Mouse (Mus musculus): ENCODE measurements at regions not wholly inside any gene's neighbourhood (a gene's known extent, or its start where the extent isn't known, plus 50 kb on each side); places are given as distances from the start of the nearest gene placed in this dataset.

DNA sequence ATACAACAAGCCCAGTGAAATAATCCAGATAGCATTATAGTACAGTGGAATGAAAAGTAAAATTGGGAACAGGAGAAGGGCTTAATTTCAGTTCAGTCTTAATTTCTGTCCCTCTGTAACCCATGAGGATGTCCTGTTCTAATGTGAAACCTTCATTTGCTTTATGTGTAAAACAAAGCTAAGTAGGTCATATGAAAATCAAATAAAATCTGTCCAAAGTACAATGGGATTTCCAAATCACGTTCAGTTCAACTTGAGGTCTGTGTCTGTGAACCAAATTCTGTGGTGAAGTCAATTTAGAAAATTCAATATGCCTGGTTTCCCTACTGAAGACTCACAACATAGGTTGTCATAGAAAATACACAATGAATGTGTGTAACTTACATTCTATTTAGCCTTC lies 74.4 kb upstream of the Dab2 start:
- WGBS, result 83% methylated on average over 1 of the region's 1 CpGs

GRCm38 (mm10) chr15:6230618-6231017 lies 69.0 kb upstream of the Dab2 start:
- no peak overlapping the region for H3K9ac ChIP-seq (ENCODE audit: low read length)
- no peak overlapping the region for H3K27ac ChIP-seq (ENCODE audit: low read depth, low read length)
- no peaks in the 10 kb centered on the region for H3K27me3 ChIP-seq (replicated peaks; ENCODE audit: control insufficient read depth, insufficient read depth, low read length)
- no peak for DNase-seq (ENCODE audit: low spot score)
- H3K4me2 ChIP-seq (ENCODE audit: low read length), result no peak overlapping the region
- H3K9me3 ChIP-seq (replicated peaks; ENCODE audit: control insufficient read depth, low read length), result no peaks in the 10 kb centered on the region
- no peak for ATAC-seq
- 92% methylated on average over 7 of the region's 7 CpGs for WGBS
- no peaks in the 10 kb centered on the region for H3K4me1 ChIP-seq (ENCODE audit: control insufficient read depth, insufficient read depth, low read length)
- no peaks in the 10 kb centered on the region for H3K36me3 ChIP-seq (ENCODE audit: control insufficient read depth, insufficient read depth, low read length)
- H3K4me3 ChIP-seq (ENCODE audit: low read depth, low read length), result no peak overlapping the region

More for the DNA sequence above, 74.4 kb upstream of the Dab2 start:
- Histone ChIP-seq H3K27ac (ENCODE audit: low read depth, low read length) (no peak overlapping the region), H3K36me3 (ENCODE audit: control insufficient read depth, insufficient read depth, low read length) (no peaks in the 10 kb centered on the region), H3K9me3 (replicated peaks; ENCODE audit: control insufficient read depth, low read length) (no peaks in the 10 kb centered on the region), H3K4me1 (ENCODE audit: control insufficient read depth, insufficient read depth, low read length) (no peaks in the 10 kb centered on the region), H3K4me3 (ENCODE audit: low read depth, low read length) (no peak overlapping the region), H3K4me2 (ENCODE audit: low read length) (no peak overlapping the region), H3K9ac (ENCODE audit: low read length) (no peak overlapping the region), H3K27me3 (replicated peaks; ENCODE audit: control insufficient read depth, insufficient read depth, low read length) (no peaks in the 10 kb centered on the region)
- DNase-seq (ENCODE audit: low spot score) (no peak), ATAC-seq (no peak)

GRCm38 (mm10) chr15:6231308-6232103 lies 68.1 kb upstream of the Dab2 start:
- Histone ChIP-seq H3K4me3 (ENCODE audit: low read depth, low read length) (no peak overlapping the region), H3K4me1 (ENCODE audit: control insufficient read depth, insufficient read depth, low read length) (no peaks in the 10 kb centered on the region), H3K27ac (ENCODE audit: low read depth, low read length) (no peak overlapping the region), H3K4me2 (ENCODE audit: low read length) (no peak overlapping the region), H3K36me3 (ENCODE audit: control insufficient read depth, insufficient read depth, low read length) (no peaks in the 10 kb centered on the region), H3K9me3 (replicated peaks; ENCODE audit: control insufficient read depth, low read length) (no peaks in the 10 kb centered on the region), H3K9ac (ENCODE audit: low read length) (no peak overlapping the region), H3K27me3 (replicated peaks; ENCODE audit: control insufficient read depth, insufficient read depth, low read length) (no peaks in the 10 kb centered on the region)
- ATAC-seq (peak; percentile 63; the same call in 1 of the 2 replicates), DNase-seq (ENCODE audit: low spot score) (peak; percentile 30)
- 49% methylated on average over 12 of the region's 12 CpGs for WGBS

DNA sequence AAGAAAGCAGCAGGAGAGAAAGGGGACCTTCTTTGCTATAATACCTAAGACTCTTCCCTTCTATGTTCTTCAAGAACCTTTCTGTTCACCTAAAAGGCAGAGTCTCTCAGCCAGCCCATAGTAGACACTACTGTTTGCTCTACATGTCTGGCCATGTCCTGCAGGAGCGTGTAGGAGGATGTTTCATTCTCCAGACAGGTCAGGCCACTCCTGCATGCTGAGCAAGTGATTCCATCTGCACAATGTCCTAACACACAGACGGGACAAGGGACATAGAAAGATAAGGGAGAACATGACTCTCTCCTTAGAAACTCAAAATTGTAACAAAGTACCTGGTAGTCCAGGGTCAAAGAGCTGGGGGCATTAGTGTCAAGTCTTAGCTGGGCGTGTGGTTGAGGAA lies 66.0 kb upstream of the Dab2 start:
- no peak overlapping the region for H3K9ac ChIP-seq (ENCODE audit: low read length)
- H3K27ac ChIP-seq (ENCODE audit: low read depth, low read length), result no peak overlapping the region
- DNase-seq (ENCODE audit: low spot score) (no peak), ATAC-seq (no peak)
- WGBS, result 77% methylated on average over 3 of the region's 3 CpGs
- no peaks in the 10 kb centered on the region for H3K36me3 ChIP-seq (ENCODE audit: control insufficient read depth, insufficient read depth, low read length)
- H3K4me1 ChIP-seq (ENCODE audit: control insufficient read depth, insufficient read depth, low read length), result no peaks in the 10 kb centered on the region
- no peaks in the 10 kb centered on the region for H3K9me3 ChIP-seq (replicated peaks; ENCODE audit: control insufficient read depth, low read length)
- H3K4me3 ChIP-seq (ENCODE audit: low read depth, low read length), result no peak overlapping the region
- H3K27me3 ChIP-seq (replicated peaks; ENCODE audit: control insufficient read depth, insufficient read depth, low read length), result no peaks in the 10 kb centered on the region
- H3K4me2 ChIP-seq (ENCODE audit: low read length), result no peak overlapping the region

DNA sequence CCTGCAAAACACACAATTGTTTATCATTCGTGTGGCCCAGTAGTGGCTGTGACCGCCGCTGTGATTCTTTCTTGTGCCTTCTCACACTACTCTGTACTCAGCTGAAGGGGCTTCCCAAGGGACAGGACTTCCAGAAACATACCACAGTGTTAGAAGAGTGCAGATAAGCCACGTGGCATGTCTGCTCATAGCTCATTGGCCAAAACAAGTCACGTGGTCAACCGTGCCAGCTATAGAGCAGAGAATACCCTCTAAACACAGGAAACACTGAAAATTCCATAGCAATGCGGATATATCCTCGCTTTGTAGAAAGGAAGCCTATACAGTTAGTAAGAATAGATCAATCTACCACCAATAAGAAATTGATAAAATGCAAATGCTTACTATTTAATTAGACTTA lies 63.0 kb upstream of the Dab2 start:
- H3K9me3 ChIP-seq (replicated peaks; ENCODE audit: control insufficient read depth, low read length), result no peaks in the 10 kb centered on the region
- no peaks in the 10 kb centered on the region for H3K27me3 ChIP-seq (replicated peaks; ENCODE audit: control insufficient read depth, insufficient read depth, low read length)
- ATAC-seq, result no peak
- DNase-seq (ENCODE audit: low spot score), result no peak
- H3K27ac ChIP-seq (ENCODE audit: low read depth, low read length), result no peak overlapping the region
- no peak overlapping the region for H3K4me3 ChIP-seq (ENCODE audit: low read depth, low read length)
- WGBS, result 91% methylated on average over 8 of the region's 8 CpGs
- no peak overlapping the region for H3K9ac ChIP-seq (ENCODE audit: low read length)
- no peaks in the 10 kb centered on the region for H3K36me3 ChIP-seq (ENCODE audit: control insufficient read depth, insufficient read depth, low read length)
- H3K4me2 ChIP-seq (ENCODE audit: low read length), result no peak overlapping the region
- H3K4me1 ChIP-seq (ENCODE audit: control insufficient read depth, insufficient read depth, low read length), result no peaks in the 10 kb centered on the region

DNA sequence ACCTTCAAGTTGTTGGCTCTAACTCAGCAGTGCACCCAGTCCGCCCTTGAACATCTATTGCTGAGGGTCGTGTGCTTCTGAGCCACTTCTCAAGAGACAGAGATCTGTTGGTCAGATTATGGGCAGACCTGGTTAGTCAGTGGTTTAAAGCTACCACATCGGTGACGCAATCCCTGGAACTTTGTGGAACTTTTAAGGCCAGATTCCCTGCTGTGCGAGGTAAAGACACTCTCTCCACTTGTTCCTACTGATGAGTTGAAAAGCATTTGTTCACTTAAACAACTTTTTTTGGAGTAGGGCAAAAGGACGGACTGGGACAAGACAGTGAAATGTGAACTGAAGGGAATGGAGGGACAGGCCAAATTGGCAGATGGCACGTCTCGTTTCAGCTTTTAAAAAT lies 61.9 kb upstream of the Dab2 start:
- Histone ChIP-seq H3K27ac (ENCODE audit: low read depth, low read length) (no peak overlapping the region), H3K4me2 (ENCODE audit: low read length) (no peak overlapping the region), H3K36me3 (ENCODE audit: control insufficient read depth, insufficient read depth, low read length) (no peaks in the 10 kb centered on the region), H3K9ac (ENCODE audit: low read length) (no peak overlapping the region), H3K4me1 (ENCODE audit: control insufficient read depth, insufficient read depth, low read length) (no peaks in the 10 kb centered on the region), H3K4me3 (ENCODE audit: low read depth, low read length) (no peak overlapping the region), H3K27me3 (replicated peaks; ENCODE audit: control insufficient read depth, insufficient read depth, low read length) (no peaks in the 10 kb centered on the region), H3K9me3 (replicated peaks; ENCODE audit: control insufficient read depth, low read length) (no peaks in the 10 kb centered on the region)
- ATAC-seq (0 out of 2 replicates have a peak, but pooled peaks have one; percentile 43), DNase-seq (ENCODE audit: low spot score) (no peak)
- WGBS, result 66% methylated on average over 8 of the region's 8 CpGs

- WGBS, result 4% methylated on average over 6 of the region's 6 CpGs
- peak; percentile 82 for DNase-seq (ENCODE audit: low spot score)
Measured at GRCm38 (mm10) chr15:6238133-6238532, 61.5 kb upstream of the Dab2 start.

DNA sequence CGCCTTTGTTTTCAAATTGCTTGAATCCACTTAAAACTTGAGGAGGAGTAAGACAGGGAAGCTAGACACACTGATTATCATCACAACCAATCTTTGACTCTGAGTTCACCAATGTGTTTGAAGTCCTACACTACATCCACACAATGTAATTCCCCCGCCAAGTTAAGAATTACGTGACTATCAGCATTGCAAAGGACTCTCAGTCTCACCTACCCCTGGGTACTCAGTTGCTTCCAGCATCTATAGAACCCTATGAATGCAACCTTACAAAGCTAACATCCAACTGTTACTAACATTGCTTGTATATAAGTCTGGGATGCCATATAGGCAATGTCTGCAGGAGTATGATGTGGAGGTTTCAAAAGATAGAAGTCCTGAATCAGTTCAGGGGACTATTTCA lies 60.8 kb upstream of the Dab2 start:
- WGBS, result 94% methylated on average over 3 of the region's 3 CpGs

More at GRCm38 (mm10) chr15:6238133-6238532, 61.5 kb upstream of the Dab2 start:
- no peak overlapping the region for H3K4me3 ChIP-seq (ENCODE audit: low read depth, low read length)
- no peaks in the 10 kb centered on the region for H3K9me3 ChIP-seq (replicated peaks; ENCODE audit: control insufficient read depth, low read length)
- H3K4me1 ChIP-seq (ENCODE audit: control insufficient read depth, insufficient read depth, low read length), result no peaks in the 10 kb centered on the region
- no peak overlapping the region for H3K4me2 ChIP-seq (ENCODE audit: low read length)
- peak; percentile 81 for ATAC-seq
- no peak overlapping the region for H3K9ac ChIP-seq (ENCODE audit: low read length)
- no peaks in the 10 kb centered on the region for H3K27me3 ChIP-seq (replicated peaks; ENCODE audit: control insufficient read depth, insufficient read depth, low read length)
- no peaks in the 10 kb centered on the region for H3K36me3 ChIP-seq (ENCODE audit: control insufficient read depth, insufficient read depth, low read length)
- no peak overlapping the region for H3K27ac ChIP-seq (ENCODE audit: low read depth, low read length)

GRCm38 (mm10) chr15:6242132-6242531 lies 57.5 kb upstream of the Dab2 start:
- Histone ChIP-seq H3K4me1 (ENCODE audit: control insufficient read depth, insufficient read depth, low read length) (no peaks in the 10 kb centered on the region), H3K27ac (ENCODE audit: low read depth, low read length) (no peak overlapping the region), H3K27me3 (replicated peaks; ENCODE audit: control insufficient read depth, insufficient read depth, low read length) (no peaks in the 10 kb centered on the region), H3K4me3 (ENCODE audit: low read depth, low read length) (no peak overlapping the region), H3K9ac (ENCODE audit: low read length) (no peak overlapping the region), H3K9me3 (replicated peaks; ENCODE audit: control insufficient read depth, low read length) (no peaks in the 10 kb centered on the region), H3K36me3 (ENCODE audit: control insufficient read depth, insufficient read depth, low read length) (no peaks in the 10 kb centered on the region), H3K4me2 (ENCODE audit: low read length) (no peak overlapping the region)
- 86% methylated on average over 4 of the region's 4 CpGs for WGBS
- DNase-seq (ENCODE audit: low spot score) (no peak), ATAC-seq (no peak)

More for the DNA sequence above, 60.8 kb upstream of the Dab2 start:
- no peak overlapping the region for H3K4me2 ChIP-seq (ENCODE audit: low read length)
- DNase-seq (ENCODE audit: low spot score) (no peak), ATAC-seq (no peak)
- no peaks in the 10 kb centered on the region for H3K4me1 ChIP-seq (ENCODE audit: control insufficient read depth, insufficient read depth, low read length)
- no peak overlapping the region for H3K9ac ChIP-seq (ENCODE audit: low read length)
- no peaks in the 10 kb centered on the region for H3K36me3 ChIP-seq (ENCODE audit: control insufficient read depth, insufficient read depth, low read length)
- no peaks in the 10 kb centered on the region for H3K9me3 ChIP-seq (replicated peaks; ENCODE audit: control insufficient read depth, low read length)
- H3K27ac ChIP-seq (ENCODE audit: low read depth, low read length), result no peak overlapping the region
- H3K27me3 ChIP-seq (replicated peaks; ENCODE audit: control insufficient read depth, insufficient read depth, low read length), result no peaks in the 10 kb centered on the region
- no peak overlapping the region for H3K4me3 ChIP-seq (ENCODE audit: low read depth, low read length)

Data from forebrain, embryonic 14.5 days (tissue).